Mouse (Mus musculus) heart, adult 11 months (tissue): Measurements from ENCODE around the gene Ssh1.

ENCODE experiments used
- DNase-seq: peaks from one replicate; pipeline ENCODE4 v3.0.0; 2022

Ssh1 gene

DNA sequence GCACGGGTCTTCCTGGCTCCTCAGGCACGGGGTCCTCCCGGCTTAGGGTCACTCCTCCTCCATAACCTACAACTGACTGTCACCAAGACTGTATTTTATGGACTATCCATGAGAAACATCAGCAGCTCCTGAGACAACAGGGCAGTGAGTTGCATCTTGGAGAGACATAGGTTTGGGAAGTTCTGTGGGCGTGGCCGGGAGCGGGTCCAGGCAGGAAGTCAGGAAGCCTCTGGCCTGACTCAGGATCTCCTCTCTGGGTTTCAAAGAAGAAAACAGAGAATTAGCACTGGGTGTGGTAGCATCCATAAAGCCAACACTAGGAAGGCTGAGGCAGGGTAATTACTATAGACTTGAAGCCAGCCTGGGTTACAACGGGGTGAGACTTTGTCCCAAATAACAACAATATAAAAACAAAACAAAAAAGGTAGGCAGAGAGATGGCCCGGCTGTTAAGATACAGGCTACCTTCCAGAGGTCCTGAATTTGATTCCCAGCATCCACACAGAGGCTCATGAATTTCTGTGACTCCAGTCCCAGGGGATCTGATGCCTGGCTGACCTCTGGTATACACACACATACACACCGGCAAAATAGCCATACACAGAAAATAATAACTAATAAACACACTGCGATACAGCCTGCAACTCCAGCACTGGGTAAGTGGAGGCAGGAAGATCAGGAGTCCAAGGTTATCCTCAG, 63.6 kb downstream of the Ssh1 start:
- DNase-seq = peak; percentile 97

DNA sequence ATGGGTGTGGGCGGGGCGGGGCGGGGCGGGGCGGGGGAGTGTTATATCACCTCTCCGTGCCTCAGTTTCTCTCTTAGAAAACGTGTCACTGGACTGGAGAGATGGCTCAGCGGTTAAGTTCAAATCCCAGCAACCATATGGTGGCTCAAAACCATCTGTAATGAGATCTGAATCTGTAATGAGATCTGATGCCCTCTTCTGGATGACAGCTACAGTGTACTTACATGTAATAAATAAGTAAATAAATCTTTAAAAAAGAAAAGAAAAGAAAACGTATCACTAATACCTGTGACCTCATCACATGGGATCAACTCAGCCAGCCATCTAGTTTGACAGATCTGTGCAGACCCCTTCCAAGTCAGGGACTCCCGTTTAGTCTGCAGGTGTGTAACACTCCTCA, 64.2 kb downstream of the Ssh1 start:
- no peak for DNase-seq

DNA sequence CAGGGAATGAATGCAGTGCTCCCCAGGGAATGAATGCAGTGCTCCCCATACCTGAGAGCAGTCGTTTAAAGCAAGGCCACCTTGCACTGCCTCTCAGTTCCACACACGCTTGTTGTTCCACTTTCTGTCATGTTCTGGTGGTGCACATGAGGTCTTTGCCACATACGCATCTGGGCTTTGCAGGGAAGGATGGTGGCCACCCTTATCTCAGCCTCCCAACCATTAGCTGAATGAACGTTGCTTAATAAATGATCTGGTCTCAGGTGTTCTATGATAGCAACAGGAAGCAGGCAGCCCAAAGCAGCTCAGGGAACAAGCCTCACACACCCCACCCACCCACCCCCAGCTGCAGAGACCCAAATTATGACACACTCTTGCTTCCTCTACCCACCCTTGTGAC, 69.1 kb downstream of the Ssh1 start:
- DNase-seq = no peak

DNA sequence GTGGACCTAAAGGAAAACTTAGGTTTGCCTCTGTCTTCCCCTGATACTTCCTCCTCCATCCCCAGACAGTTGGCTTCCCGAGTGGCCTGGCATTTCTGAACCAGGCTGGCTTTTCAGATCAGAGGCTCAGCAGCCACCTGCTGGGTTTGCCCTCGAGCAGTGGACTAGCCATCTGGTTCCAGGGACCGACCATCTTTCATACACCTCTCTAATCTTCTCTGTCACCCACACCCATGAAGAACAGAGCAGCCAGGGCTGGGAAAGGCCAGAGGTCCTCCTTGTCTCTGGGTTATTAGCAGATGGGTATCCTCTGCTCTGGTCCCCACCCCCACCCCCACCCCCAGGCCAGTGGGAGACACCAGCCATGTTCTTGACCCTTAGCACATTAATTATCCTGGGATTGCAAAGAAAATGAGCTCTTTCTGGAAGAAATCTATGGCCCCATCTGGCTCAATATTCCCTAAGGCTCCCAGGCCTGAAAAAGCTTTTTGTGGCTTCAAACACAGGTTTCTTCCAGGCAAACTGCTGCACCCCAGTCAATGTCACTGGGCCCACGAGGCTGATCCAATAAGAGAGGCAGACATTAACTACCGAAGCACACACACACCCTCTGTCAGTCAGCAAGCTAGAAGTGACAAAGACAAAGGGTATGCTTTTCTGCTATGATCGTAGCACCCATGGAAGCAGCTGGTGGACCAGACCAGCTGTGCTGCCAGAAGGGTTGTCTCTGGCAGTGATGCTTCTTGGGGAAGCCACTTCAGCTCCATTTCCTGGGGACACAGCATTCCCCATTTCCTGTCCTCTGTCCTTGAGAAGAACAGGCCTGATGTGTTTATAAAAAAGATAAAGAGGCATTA, 72.2 kb downstream of the Ssh1 start:
- DNase-seq = peak; percentile 95

DNA sequence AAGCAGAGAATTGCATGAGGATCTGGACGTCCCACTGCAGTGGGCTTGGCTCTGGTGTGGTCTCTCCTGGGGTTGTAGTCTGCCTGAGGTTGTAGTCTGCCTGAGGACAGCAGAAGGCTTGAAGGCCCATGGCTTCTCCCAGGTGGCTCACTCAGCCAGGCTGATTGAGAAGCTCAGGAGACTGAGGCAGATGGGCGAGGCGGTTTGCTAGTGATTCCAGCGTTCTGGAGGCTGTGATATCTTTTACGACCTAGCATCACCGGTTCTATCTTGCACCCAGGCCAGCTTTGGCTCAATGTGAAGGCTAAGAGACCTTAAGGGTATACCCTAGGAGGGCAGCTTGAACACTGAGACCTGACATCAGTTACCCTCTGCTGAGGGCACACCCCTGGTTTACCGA, 74.6 kb downstream of the Ssh1 start:
- DNase-seq = peak; percentile 94

DNA sequence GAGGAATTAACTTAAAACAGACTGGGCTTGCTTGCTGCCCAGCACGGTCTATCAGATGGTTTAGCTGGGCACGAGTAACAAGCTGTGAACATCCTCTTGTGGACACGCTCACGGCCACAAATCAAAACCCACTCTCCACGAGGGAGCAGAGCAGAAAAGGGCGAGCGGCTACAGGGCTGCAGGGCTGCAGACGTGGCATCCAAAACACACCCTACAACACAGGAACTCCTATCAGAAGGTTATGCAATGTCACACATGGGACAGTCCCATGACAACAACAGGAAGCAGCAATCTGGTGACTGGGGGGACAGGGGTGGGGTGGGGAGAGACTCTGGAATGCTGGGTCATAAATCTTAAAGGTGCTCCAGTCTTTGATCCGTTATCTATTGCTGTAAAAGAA, 75.0 kb downstream of the Ssh1 start:
- peak; percentile 99 for DNase-seq

DNA sequence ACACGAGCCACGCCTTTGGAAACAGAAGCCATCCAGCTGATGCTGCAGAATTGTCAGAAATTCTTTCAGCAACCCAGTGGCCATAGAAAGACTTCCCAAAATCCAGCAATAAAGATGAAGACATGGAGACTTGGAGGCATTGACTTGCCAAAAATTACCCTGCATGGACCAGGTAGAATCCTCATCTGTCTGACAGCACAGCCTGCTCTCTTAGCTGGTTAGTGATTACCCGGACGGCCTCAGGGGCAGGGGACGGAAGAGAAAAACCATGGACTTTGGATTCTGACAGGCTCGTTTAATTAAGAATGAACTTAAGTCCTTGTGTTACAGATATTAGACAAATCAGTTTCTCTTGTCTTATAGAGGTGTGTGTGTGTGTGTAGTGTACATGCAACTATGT, 83.0 kb downstream of the Ssh1 start:
- no peak for DNase-seq

DNA sequence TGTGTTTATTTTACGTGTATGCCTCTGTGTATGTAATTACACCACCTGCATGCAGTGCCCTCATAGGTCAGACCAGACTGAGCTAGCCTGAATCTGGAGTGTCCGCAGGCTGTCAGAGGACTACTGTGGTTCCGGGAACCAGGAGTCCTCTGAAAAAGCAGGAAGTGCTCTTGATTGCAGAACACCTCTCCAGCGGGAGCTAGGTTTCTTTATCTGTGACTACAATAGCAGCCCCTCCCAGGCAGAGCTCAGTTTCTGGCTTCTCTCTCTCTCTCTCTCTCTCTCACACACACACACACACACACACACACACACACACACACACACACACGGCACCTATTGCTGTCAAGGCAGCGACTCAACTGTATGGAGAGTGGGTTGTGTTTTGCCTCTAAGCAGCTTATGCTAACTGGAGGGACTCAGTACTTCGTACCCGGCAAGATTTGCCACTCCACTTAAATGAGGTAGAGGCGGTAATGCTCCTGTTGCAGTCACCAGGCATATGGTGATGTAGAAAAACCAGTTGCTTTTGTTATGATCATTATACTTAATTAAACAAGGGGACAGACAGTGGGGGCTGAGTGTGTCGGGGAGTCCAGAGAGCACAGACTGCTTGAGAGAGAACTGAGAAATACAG, 83.5 kb downstream of the Ssh1 start:
- no peak for DNase-seq

DNA sequence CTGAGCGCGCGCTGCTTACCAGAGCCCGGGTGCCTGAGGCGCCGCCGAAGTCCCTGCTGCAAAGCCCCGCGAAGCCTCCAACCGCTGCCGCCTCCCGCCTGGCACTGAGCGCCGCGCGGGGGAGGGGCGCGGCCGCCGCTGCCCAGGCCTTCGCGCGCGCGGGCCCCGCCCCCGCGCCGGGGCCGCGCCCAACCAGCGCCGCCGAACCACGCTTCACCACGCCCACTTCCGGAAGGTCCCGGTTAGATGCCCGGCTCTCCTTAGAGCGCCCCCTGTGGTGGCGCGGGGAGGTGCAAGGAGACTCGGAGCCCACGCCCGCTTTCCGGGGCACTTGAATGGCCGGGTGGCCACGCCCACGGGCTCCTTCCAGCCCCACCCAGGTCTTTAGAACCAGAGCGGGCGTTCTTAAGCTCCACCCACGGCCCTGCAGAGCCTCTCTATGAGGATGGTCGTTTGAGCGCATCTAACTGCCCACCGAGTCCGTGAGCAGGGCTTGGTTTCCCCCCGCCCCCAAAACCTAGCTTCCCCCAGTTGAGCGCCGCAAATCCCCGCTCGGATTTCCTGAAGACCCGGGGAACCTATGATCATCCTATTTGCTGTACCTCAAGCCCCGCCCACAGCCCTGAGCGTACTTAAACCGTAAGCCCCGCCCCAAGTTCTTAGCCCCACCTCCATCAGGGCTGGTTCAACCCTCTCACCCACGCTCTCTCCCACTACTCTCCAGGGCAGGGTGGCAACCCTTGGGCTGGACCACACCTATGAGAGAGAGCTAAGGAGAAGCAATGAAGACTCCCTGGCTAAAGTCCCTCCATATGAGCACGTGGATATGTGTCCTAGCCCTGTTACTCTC, 84.9 kb downstream of the Ssh1 start, which contains the start of gene Coro1c:
Gene Coro1c (minus strand): TSS at position 167 of the 850 bp plus-strand sequence.
- peak; percentile 100 for DNase-seq

DNA sequence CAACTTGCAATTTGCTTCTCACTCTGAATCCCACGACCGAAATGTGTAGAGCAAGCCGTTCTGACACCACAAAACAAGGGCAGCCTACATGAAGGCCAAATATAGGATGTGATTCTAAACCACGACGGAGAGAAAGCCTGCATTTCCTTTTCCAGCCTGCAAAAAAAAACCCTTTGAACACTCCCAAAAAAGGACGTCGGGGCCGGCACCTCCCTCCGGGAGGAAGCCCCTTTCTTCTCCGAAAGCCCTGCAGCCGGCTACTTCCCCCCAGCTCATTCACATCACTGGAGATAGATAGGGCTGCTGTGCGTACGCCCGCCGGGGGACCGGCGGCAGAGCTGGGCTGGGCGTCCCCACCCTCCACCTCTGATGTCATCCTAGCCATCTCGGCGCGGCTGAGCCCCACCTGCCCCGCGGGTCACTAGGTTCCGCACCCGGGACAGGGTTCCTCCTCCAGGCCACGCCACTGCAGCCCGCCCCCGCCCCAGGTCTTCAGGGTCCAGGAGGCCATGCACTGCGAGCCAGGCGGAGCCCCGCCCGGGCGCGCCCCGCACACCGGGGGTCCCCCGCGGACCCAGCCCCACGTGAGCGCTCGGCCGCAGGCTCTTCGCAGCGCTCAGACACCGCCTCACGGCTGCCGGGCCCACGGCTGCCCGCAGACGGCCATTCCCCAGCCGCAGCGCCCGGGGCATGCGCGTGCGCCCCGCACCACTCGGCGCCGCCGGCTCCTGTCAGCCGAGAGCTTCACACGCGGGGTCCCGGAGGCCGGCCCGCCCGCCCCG, 85.7 kb downstream of the Ssh1 start:
- DNase-seq = peak; percentile 99

DNA sequence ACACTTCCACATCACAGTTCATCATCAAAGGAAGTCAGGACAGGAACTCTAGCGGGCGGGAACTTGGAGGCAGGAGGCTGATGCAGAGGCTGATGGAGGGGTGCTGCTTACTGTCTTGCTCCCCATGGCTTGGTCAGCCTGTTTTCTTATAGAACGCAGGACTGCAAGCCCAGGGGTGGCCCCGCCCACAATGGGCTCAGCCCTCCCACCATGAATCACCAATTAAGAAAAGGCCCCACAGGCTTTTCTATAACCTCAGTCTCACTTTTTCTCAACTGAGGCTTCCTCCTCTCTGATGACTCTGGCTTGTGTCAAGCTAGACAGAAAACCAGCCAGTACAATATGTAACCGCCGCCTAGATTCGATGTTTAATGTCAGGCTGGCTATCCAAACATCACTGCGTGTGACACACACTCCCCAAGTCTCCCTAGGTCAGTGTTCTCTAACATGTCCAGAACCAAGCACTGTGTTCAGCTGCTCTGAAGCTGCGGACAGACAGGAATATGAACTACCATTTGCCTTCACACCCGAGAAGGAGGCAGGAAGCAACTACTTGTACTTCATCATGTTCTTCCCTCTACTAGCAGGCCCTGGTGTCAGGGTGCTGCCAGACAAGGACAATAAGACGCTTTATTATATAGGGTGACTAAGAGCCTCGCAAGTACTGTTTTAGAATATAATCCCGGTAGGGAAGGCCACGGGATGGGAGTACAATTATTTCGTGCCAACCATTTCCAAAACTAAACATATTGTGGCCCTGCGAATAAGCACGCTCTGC, 86.5 kb downstream of the Ssh1 start:
- DNase-seq = peak; percentile 95

DNA sequence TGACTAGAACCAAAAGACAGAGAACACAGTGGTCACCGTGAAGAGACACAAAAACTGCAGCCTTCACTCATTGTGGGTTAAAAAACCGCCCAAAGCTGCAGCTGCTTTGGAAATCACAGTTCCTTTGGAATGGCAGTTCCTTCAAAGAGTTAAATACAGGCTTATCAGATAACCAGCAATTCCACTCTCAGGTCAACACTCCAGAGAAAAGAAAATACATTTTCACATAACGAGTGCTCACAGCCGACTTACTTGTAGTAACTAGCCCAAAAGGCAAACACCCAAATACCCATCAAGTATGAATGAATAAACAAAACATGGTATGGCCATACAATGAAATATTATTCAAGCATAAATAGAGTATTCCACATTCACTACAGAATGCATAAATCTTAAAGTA, 88.7 kb downstream of the Ssh1 start:
- DNase-seq = no peak

DNA sequence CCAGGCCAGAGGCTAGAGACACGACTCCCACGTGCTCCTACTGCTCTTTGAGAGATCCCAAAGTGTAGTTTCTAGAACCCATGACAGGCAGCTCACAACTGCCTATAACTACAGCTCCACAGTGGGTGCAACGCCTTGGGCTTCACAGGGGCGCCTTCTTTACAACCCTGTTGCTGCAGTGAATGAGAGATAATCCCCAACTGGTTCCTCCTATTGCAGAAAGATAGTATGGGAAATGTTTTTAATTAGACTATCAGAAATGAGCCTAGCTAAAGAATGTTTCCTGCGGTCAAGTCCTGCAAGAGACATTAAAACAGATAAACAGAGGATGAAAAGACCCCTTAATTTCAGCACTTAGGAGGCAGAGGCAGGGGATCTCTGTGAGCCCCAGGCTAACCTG, 90.7 kb downstream of the Ssh1 start:
- DNase-seq = no peak

DNA sequence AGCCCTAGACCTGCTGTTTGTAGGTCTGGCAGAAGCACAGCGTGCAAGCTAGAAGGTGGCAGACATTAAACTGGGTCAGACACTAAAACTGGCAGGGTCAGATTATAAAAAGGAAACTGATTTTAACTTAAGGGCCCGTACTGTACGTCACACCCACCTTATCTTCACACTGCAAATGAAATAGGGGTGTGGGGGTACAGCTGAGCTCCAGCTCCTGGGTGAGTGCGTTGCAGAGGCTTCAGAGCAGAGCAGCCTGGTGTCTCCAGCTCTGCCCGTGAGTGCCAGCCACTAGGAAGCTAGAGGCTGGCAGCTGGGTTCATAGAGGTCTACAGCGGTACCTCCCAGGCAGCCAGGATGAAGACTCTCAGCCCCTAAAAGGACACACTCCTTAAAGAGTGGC, 91.7 kb downstream of the Ssh1 start:
- DNase-seq = no peak

DNA sequence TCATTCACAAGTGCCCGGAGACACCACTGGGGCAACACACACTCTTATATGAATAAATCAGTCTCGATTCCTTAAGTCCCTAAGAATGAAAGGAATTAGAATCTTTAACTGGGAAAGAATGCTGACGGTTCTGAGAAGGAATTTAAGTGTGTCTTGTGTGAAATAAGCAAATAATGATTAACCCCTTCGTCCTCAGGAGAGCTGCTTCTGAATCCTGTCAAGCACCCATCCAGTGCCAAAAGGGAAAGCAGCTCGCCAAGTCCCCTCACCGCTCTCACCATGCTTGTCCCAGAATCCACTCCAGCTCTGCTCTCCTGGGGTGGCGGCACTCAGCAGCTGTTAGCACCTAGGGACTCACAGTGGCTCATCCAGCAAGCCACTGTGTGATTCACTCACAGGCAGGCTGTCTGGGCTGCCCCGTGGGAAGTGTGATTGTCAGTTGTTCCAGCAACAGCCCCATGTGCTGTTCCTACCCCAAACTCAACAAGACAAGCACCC, 92.6 kb downstream of the Ssh1 start:
- DNase-seq = no peak

DNA sequence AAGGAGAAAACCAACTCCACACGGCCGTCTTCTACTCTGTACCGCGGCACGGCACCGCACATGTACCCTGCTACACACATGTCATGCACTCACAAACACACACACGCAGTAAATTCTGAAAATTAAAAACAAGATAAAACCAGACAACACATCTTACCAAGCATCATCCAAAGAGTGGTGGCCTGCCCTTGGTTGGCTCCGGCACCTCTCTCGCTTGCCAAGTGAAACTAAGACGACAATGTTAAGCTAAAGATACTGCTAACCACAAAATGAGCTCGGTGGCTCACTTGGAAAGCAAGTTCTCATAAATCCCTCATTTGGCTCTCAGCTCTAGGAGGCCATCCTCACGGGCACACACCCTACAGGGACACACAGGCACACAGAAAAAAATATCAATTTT, 94.2 kb downstream of the Ssh1 start:
- DNase-seq = no peak

DNA sequence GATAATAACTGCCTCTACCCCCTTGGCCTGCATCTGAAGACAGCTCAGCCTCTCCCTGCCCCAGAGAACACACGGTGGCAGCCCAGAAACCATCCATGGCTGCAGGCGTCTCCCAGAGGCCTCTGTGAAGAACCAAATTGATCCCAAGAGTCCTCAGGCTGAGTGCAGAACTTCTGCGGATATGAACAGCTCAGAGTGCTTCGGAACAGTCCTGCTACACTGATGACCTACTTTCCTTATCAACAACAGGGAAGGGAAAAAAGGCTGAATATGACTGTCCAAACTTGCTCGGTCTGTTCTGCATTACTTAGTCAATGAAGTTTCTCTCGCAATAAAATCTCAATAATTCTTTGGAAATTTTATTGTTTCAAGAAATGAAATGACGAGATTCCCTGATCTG, 101.7 kb downstream of the Ssh1 start:
- no peak for DNase-seq

DNA sequence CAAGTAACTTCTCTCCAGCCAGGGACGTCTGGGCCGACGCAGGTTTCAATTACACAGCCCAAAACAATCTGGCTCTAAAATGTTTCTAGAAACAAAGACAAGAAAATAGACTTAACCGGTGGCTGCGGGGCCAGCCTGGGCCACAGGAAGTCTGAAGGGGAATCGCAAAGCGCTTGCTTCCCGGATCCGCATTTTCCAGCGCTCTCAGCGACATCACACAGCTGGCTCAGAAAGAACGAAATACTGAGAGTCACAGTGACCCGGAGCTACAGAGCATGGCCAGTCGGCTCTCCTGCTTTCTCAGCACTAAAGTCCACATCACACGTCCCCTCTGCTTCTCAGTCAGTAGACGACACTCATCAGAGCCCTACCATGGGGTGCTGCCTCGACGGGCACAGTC, 102.8 kb downstream of the Ssh1 start:
- peak; percentile 96 for DNase-seq

DNA sequence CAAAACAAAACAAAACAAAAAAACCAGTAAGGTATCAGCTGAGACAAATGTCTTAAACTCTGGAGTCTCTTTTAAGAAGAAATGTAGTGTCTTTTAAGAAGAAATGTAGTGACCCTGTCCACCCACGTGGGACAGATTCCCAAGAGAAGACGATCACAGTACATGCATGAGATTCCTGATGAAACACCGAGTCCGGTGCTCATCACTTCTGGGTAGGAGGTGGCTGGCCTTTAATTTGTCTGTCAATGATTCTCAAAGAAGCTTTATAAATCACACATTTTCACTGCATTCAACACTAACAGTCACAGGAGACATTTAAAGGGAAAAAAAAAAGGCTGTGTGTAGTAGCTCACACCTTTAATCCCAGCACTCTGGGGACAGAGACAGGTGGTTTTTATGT, 103.8 kb downstream of the Ssh1 start:
- no peak for DNase-seq

DNA sequence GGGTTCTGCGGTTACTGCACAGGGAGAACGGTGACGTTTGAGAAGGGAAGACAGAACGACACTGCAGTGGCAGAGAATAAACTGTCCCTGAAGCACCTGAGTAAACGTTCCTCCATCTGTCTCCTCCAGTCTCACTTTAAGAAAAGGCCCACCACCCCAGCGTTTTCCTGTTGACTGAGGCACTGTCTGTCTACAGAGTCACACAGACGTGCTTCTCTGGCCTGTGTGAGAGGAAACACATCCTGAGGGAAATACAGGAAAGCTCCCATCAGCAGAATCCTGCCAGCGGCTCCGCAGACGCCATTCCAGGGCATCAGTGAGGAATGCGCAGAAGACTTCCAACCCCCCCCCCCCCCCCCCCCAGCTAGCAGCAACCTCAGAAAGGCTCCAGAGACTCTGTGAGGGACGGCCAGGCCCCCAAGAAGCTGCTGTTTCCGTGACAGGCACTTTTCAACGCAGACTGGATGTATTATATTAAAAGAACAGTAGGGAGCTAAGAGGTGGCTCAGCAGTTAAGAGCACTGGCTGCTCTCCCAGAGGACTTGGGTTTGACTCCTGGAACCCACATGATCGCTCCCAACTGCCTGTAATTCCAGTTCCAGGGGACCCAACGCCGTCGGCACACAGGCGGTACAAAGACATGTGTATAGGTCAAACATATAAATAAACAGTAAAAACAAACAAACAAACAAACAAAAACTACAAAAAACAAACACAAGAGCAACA, 104.3 kb downstream of the Ssh1 start:
- peak; percentile 97 for DNase-seq
